Mouse (Mus musculus) spleen, postnatal 4 days (tissue): ENCODE measurements around the gene Arhgap9.

ENCODE experiments used
- DNase-seq, 2 experiments: peaks; one replicate each; pipeline ENCODE4 v3.0.0; 2022; ENCODE audit warnings: low spot score in 2 of 2

Arhgap9 gene

DNA sequence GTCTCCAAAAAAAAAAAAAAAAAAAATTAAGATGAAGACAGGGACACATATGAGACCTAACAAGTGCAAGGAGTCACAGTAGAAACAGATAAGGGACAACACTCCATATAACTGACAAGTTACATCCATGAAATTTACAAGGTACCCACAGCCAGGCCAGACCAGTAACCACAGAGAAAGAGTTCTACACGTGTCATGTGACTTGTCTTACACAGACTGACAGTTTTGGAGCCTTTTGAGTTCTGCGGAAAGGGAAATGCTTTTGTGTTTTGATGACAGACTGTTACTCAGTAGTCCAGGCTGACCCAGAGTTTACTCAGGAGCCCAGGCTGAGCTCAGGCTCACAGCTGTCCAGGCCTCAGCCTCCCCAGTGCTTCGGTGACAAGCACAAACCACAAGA, 21.3 kb downstream of the Arhgap9 start:
- no peak for DNase-seq

DNA sequence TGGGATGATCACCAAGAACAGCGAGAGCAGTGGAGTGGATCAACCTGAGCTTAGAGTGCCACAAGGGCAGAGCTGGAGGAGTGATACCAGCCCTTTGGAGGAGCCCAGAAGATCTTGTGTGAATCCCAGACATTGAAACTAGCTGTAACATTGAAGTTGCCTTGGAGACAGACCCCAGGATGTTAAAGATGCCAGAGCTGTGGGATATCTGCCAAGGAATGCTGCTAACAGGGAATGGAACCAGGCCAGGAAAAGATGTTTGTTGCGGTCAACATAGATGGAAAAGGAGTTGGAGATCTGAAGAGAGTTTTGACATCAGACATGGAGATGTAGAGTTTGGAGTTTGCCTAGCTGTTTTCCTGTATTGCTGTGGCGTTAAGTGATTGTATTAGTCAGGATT, 24.4 kb downstream of the Arhgap9 start:
- DNase-seq, result no peak

DNA sequence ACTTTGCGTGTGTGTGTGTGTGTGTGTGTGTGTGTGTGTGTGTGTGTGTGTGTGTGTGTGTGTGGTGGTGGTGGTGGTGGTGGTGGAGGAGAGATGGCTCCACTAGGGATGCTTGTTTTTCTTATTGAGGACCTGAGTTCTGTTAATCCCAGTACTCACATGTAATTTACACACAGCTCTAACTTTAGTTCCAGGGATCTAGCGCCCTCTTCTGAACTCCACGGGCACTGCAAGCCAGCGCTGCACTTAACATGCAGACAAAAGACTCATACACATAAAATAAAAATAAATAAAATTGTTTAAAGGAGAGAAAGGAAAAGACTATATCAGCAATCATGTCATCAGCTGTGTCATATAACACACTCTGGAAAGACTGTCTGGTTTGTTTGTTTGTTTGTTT, 27.2 kb downstream of the Arhgap9 start:
- DNase-seq, result no peak

DNA sequence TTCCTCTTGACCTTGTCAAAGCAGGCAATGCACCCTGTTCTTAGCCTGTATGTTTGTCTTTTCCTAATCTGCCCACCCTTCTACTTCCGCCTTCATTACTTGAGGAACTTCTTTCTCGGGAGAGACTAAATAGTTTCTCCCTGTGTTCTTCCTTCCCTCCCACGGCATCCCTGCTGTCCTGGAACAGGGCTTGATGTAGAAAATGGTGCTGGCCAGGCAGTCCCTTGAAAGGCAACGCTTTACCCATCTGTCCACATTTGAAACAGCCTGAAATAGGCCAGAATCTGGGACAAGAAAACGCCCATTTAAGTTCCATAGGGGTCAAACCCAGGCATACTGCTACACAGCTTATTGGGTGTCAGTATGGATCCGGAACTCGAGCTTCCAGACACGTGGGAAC, 28.0 kb downstream of the Arhgap9 start:
- no peak for DNase-seq

DNA sequence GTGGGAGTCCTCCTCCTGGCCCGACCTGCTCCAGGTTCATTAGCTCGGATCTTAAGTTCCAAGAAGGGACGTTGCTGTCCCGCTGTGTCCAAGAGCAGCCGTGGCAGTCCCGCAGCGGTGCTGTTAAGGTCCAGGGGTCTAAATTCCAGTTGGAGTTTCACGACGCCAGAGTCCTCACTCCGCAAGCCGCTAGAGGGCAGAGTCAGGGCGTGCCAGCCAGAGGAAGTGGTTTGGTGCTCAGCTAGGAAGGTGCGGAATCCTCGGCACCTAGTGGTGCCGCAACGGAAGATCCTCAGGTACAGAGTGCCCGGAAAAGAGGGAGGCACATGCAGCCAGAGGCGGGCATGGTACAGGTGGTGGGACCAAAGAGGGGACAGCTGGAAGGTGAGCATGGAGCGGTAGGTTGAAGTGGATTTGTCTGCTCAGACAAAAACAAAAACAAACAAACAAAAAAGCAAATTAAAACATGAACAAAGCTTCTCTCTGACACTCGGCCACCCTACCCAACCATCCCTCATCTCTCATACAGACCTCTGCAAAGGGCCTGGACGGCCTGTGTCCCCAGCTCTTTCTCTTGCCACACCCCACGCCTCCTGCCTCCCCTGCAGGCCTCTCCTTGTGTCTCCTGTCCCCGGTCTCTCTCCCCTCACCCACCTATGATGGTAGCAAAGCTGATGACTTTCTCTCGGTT, 29.0 kb downstream of the Arhgap9 start:
- peak; percentile 60 to 83 for DNase-seq

DNA sequence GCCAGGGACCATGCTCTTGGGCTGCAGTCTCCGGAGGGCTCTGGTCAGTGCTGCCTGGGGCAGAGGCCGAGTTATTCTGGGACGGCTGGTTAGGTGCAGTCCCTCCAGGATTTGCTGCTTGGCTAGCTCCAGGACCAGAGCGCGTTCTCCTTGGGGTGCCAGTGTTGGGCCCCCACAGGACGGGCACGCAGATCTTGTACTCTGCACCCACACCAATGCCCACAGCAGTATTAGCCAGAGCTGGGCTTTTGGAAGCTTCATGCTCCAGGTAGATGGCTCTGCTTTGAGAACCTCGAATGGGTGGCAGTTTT, 29.5 kb downstream of the Arhgap9 start:
- DNase-seq, result no peak

DNA sequence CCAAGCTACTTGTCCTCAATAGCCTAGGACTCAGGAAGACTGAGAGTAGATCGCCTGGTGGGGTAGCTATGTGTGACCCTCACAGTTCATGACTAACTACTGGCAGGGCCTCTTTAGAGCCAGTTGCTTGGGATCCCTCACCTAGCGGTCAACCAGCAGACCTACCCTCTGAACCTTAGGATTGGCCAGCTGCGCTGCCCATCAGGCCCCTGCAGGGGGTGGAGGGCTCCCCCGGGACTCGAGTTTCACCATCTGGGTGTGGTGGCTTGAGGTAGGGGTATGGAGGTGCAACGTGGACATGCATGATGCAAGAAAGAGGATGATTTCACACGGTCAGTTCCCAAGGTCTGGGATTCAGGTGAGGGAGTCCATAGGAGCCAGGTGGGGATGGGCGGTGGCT, 30.0 kb downstream of the Arhgap9 start:
- DNase-seq, result no peak

DNA sequence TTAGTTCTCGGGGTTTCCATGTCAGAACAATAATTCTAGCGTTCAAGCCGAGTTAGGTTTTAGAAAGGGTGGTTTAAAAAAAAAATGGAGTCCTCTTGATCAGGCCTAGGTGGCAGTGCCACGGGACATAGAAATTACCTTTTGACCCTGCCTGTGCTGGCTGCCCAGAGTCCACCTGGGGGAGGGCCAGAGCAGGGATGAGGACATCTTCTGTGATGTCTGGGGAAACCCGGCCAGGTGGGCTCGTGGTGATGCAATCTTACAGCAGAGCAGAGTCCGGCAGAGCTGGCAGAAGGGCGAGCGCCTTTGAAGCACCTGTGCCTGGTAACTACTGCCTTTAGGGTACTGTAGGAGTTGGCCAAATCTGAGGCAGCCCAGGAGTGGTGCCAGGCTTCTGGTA, 30.4 kb downstream of the Arhgap9 start:
- no peak for DNase-seq

DNA sequence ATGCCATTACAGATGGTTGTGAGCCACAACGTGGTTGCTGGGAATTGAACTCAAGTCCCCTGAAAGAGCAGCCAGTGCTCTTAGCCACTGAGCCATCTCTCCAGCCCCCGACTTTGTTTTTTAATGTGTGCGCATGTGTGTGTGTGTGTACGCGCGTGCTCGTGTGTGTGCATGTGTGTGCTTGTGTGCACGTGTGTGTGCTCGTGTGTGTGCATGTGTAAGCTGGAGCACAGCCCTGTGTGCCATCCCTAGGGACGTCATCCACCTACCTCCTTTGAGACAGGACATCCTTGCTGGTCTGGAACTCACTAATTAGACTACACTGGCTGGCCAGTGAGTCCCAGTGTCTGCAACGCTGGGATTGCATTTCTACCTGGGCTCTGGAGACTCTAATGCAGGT, 31.0 kb downstream of the Arhgap9 start:
- no peak for DNase-seq

DNA sequence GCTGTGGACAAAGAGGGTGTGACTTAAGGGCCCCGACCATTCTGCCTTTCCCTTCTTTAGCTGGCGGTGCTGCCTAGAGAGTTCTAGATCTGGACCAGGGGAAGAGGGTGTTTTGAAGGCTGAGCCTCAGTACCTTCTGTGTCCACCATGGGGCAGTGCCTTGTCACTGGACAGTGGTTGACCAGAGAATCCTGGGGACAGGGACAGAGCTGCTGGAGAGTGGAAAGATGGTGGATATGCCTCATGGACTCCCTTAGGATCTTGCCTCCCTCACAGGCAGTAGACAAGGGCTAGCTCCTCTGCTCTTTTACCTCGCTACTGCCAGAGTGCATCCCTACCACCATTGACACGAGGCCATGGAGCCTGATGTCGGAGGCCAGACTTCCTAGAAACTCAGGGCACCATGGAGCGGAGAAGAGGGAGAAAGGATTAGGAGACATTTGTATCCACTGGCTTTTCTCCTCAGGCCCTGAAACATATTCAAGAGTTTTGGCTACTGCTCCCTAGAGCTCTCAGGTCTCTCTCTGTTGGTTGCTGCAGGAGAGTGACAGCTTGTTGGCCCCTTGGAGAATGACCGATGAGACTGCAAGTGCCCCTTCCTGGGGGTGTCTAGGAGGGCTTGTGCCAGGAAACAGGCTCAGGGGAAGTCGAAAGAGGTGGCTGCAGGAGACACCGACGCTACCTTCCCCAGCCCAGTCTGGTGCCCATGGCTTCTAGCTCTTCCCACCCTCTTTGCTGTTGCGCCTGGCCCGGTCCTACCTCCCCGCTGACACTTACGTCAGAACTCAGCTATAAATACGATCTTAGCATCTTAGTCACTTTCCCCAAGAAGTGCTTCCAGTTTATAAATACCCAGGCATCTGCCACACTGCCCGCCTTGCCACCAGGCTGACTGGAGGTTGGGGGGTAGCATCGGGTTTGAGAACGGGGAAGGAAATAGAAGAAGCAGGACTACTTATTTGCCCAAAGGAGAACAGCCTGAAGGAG, 32.4 kb downstream of the Arhgap9 start, which contains the start of gene Inhbe:
TSS of gene Inhbe (minus strand) at position 503 of the 987 bp plus-strand sequence.
- DNase-seq, result no peak

DNA sequence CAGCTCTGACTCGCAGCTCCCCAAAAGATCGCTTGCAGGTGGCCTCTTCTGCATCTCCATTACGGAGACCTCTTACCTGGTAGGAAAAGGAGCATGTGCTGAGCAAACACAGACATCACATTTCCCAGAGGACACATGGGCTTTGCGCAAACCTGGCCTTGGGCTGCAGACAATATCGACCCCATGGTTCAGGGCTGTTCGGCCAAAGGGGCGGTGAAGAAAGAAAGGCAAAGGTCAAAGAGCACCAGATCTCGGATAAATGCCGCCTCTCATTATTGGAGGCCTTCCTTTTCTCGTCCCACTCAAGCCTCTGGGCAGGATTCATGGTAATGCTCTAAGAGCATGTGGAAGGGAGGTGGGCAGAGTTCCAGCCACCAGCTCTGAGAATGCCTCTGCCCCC, 33.6 kb downstream of the Arhgap9 start:
- no peak for DNase-seq

DNA sequence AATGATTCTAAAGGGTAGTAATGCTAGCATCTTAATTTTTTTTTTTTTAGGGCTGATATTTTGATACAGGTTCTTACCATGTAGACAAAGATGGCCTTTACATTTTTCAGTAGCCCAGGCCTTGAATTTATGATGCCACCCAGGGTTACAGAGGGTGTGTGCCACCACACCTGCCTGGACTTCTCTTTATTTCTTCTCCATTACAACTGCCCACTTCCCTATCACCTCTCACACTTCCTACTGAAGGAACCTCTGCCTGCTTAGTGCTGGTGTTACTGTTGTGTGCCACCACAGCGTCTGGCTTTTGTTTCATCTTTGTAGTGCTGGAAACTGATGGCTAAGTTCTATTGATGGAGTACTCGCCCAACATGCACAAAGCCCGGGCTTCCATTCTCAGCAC, 39.0 kb downstream of the Arhgap9 start:
- DNase-seq, result no peak

DNA sequence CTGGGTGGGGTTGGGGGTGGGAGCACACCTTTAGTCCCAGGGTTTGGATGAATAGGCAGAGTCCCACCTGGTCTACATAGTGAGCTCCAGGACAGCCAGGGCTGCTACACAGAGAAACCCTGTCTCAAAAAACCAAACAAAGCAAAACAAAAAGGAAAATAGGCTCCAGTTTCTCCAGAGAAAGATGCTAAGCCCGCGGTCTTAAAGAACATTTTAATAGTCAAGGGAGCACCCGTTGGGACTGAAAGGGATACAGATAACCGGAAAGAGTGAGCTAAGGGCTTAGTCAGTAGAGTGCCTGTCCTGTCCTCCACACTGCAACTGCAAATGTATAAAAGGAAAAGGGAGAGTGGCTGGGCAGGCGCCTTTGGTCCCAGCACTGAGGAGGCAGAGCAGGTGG, 45.4 kb downstream of the Arhgap9 start:
- DNase-seq, result no peak

DNA sequence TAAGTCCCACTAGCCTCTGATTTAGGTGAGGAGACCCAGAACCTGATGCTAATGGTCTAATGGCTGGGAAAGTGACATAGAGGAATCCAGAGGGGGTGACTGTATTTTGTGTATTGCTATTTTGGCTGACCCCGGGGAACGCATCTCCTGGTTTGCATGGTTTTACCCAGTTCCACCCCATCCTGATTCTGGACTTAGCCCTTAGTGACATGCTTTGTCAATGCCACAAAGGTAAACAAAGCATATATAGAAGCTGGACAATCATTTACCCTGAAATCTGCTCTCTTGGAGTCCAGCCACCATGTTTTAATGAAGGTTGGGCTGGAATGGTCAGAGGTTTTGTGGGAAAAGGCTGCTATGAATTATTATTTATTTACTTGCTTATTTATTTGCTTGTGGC, 46.5 kb downstream of the Arhgap9 start:
- DNase-seq, result no peak

DNA sequence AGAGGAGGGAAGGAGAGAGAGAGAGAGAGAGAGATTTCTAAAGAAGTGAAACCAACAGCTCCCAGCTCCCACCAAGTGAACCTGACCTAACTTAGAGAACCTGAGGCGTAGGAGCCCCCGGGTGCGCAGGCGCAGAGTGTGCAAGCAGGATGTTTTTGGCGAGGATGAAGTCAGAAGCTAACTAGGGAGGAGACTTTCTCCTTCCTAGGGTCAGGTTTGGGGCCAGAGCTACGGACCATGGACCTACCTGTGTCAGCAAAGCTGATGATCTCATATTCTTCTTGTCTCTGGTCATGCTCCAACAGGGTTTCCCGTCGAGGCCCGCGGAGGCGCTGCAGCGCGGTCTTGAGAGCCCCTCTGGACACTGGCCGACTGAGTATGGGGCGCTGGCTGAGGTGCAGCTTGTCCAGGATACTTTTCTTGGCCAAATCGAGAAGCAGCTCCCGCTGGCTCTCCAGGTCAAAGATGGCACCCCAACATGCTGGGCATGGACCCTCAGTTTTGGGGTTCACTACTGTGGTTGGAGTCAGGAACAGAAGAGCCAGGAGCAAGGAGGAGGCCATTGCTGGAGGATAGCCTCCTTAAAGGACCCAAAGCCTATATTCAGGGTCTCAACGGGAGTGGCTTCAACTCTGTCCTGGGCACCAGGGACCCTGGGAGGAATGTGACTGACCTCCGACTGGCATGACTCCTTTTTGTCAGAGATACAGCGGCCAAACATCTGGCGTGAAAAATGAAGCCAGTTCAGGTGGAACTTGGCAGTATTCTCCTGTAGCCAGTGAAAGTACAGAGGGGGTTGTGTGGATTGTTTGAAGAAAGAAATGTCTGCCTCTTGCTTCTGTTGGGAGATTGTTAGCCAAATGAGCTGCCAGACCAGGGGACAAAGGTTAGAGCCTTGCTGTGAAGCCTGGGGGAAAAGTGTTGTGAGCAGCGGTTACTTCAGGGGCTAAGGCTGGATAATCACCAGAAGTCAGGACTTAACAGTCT, 48.4 kb downstream of the Arhgap9 start, which contains the start of gene Inhbc:
TSS of gene Inhbc (minus strand) at position 598 of the 987 bp plus-strand sequence.
- no peak for DNase-seq

DNA sequence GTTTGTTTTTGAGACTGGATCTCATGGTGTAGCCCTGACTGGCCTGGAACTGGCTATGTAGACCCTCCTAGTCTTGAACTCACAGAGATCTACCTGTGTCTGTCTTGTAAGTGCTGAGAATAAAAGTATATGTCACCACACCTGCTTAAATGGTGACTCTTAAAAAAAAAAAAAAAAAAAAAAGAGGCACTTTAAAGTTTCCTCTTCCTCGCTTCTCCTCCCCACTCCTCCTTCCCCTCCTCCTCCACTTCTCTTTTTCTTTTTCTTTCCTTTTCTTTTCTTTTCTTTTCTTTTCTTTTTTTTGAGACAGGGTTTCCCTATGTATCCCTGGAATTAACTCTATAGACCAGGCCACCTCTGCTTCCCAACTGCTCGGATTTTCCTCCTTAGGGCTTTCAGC, 49.3 kb downstream of the Arhgap9 start:
- DNase-seq, result no peak

DNA sequence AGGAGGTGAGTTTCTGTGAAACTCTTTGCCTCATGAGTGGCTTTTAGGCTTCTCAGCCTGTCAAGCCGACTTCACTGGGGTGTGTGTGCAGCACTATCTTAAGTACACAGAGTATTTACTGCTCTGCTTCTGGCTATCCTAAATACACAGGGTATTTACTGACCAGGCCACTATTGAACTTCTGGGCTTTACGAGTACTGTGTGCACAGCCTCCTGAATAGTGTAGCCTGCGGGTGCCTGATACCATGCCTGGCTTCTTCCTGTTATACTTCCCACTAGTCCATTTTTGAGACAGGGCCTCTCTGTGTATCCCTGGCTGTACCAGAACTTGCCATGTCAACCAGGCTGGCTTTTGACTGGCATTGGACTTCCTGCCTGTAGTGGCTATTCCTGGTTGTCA, 55.9 kb downstream of the Arhgap9 start:
- no peak for DNase-seq
